Mouse (Mus musculus) heart, embryonic 16.5 days (tissue): ENCODE measurements at regions not wholly inside any gene's neighbourhood (a gene's known extent, or its start where the extent isn't known, plus 50 kb on each side); places are given as distances from the start of the nearest gene placed in this dataset.

Experiments
- ATAC-seq: fragments of 200-750 bp; cut with Nextera tagmentation; replicated peaks from 2 replicates; pipeline ENCODE4 v1.8.0; 2017; ENCODE audit warnings: moderate number of reproducible peaks; ENCODE audit not compliant: insufficient read depth, low FRiP score; ENCODE audit errors: extremely low read depth
- H3K27ac ChIP-seq: fragments of 300-500 bp; sonication (generic); 2 replicates; pipeline ENCODE4 v1.5.1; 2014; ENCODE audit warnings: mild to moderate bottlenecking, low read length, control low read depth, moderate library complexity
- H3K27me3 ChIP-seq: fragments of 300-500 bp; sonication (generic); 2 replicates; pipeline ENCODE4 v1.6.1; 2014; ENCODE audit warnings: low read length, mixed read lengths; ENCODE audit not compliant: control insufficient read depth, insufficient read depth
- H3K36me3 ChIP-seq: fragments of 300-500 bp; sonication (generic); 2 replicates; pipeline ENCODE4 v1.6.1; 2014; ENCODE audit not compliant: control insufficient read depth, insufficient read depth
- H3K4me1 ChIP-seq: fragments of 300-500 bp; sonication (generic); 2 replicates; pipeline ENCODE4 v1.6.1; 2014; ENCODE audit warnings: low read length, mixed read lengths; ENCODE audit not compliant: control insufficient read depth, insufficient read depth
- H3K4me2 ChIP-seq: fragments of 300-500 bp; sonication (generic); 2 replicates; pipeline ENCODE4 v1.6.1; 2014; ENCODE audit warnings: low read depth, mild to moderate bottlenecking, control low read depth, low read length
- H3K4me3 ChIP-seq: fragments of 300-500 bp; sonication (generic); 2 replicates; pipeline ENCODE4 v1.5.1; 2014; ENCODE audit warnings: mild to moderate bottlenecking, control low read depth, low read length
- H3K9ac ChIP-seq: fragments of 300-500 bp; sonication (generic); 2 replicates; pipeline ENCODE4 v1.6.1; 2014; ENCODE audit warnings: low read length, control low read depth
- H3K9me3 ChIP-seq: fragments of 300-500 bp; sonication (generic); replicated peaks from 2 replicates; pipeline ENCODE4 v1.6.1; 2016; ENCODE audit warnings: low read length; ENCODE audit not compliant: control insufficient read depth
- WGBS: fragments of 180-500 bp; shearing (Covaris S2); extraction: QIAGEN DNeasy Blood & Tissue Kit; methylation state at CpG from one replicate; pipeline ENCODE4 v1.1.7; 2014; 5-methylcytosine and 5-hydroxymethylcytosine counted together

DNA sequence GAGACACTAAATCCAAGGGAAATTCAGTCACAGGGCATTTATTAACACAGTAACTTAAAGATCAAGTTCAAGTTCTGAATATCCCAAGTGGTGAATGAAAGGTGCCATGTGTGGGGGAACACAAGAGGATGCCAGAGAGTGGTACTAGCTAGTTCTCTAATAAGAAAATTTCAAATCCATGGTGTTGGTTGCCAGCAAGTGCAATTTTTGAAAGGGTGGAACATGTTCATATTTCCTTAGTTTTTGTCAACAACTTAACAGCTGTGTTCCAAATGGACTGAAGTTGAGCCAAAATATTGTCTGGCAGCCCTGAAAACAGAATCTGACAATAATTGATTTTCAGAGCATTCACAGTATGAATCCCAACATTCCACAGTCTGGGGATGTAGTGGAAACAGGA is 919.1 kb upstream of the Acvr2a start:
- no peak overlapping the region for H3K4me3 ChIP-seq
- no peaks in the 10 kb centered on the region for H3K27me3 ChIP-seq
- no peaks in the 10 kb centered on the region for H3K4me1 ChIP-seq
- no peak overlapping the region for H3K27ac ChIP-seq
- no peak overlapping the region for H3K9ac ChIP-seq
- ATAC-seq = no peak
- no peaks in the 10 kb centered on the region for H3K9me3 ChIP-seq
- H3K36me3 ChIP-seq = no peaks in the 10 kb centered on the region
- no peak overlapping the region for H3K4me2 ChIP-seq

DNA sequence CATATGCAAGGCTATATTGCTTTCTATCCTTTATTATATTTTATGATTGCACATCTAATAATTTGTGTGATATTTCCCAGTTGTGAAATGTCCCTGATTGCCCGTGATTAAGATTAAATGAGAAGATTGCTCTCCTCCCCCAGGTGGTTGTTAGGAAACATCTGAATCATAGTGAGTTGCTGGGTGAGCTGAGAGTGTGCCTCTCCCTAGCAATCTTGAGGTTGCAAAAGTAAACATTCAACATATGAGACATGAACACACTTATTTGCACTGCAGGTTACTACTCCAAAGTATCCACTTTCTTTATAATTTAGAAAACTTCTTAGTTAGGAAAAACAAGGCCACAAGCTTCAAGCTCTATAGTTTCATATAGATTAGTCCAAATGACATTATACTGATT is 899.6 kb upstream of the Acvr2a start:
- 69% methylated on average over 1 of the region's 1 CpGs for WGBS
- no peak for ATAC-seq
- no peak overlapping the region for H3K9ac ChIP-seq

DNA sequence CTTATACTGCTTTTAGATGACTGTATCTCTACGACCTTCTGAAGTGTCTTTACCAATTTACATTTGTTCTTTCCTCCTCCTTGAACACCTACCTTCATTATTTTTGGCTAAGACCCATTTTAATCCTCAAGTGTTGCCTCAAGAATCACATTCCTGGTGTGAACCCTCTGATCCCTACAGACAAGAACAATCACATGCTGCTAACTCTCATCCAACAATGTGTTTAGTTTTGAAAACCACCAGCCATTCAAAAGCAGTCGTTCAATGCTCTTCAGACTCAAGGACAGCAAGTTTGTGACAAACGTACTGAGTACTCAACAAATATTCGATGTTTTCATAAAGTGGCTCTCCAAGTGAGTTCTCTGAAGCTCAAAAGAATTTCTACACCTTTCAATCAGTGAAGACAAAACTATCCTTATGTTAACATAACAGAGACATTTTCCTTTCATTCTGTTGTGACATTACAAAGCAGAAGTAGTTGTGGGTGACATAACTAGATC is 898.9 kb upstream of the Acvr2a start:
- no peak overlapping the region for H3K4me2 ChIP-seq
- no peaks in the 10 kb centered on the region for H3K36me3 ChIP-seq
- 71% methylated on average over 4 of the region's 4 CpGs for WGBS
- H3K4me3 ChIP-seq = no peak overlapping the region
- no peak overlapping the region for H3K9ac ChIP-seq
- H3K9me3 ChIP-seq = no peaks in the 10 kb centered on the region
- no peak for ATAC-seq
- H3K4me1 ChIP-seq = no peaks in the 10 kb centered on the region
- H3K27ac ChIP-seq = no peak overlapping the region
- no peaks in the 10 kb centered on the region for H3K27me3 ChIP-seq

More for the DNA sequence above, 899.6 kb upstream of the Acvr2a start:
- Histone ChIP-seq H3K27me3 (no peaks in the 10 kb centered on the region), H3K36me3 (no peaks in the 10 kb centered on the region), H3K9me3 (no peaks in the 10 kb centered on the region), H3K4me1 (no peaks in the 10 kb centered on the region), H3K4me3 (no peak overlapping the region), H3K27ac (no peak overlapping the region), H3K4me2 (no peak overlapping the region)

DNA sequence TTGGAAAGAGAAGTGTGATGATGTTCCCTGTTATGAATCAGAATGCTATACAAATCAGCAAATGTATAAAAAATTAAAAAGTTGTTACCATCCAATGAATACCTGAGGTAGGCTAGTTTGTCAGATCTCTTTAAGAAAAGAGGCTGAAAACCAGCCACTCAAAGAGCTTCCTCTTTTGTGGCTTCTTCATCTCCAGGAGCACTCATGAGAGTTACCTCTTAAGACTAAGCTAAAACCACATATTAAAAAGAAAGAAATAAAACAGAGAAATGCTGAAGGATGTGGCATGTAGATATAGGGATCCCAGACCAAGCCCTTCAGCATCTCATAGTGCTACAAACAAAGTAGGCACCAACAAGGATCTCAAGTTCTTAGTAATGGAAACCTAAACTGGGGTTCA is 890.9 kb upstream of the Acvr2a start:
- no peak overlapping the region for H3K4me3 ChIP-seq
- no peak overlapping the region for H3K9ac ChIP-seq
- no peaks in the 10 kb centered on the region for H3K27me3 ChIP-seq
- H3K36me3 ChIP-seq = no peaks in the 10 kb centered on the region
- H3K27ac ChIP-seq = no peak overlapping the region
- H3K9me3 ChIP-seq = no peaks in the 10 kb centered on the region
- no peak overlapping the region for H3K4me2 ChIP-seq
- H3K4me1 ChIP-seq = no peaks in the 10 kb centered on the region
- no peak for ATAC-seq

DNA sequence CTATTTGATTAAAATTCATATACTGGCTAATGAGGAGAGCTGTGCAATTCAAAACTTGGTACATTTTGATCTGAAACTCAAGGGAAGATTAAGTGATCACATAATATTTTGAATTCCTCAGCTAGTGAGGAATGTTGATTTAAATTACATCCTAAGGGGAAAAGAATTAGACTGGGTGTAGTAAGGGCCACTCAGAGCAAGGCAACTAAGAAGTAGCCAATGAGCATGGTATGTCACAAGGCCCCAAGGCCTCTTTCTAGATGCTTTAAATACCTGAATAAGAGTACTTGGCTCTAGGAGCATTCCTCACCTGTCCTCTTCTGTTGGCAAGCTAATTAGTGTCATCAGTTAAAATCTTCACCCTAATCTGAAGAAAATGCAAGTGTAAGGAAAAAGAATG is 887.3 kb upstream of the Acvr2a start:
- Histone ChIP-seq H3K27ac (no peak overlapping the region), H3K4me1 (no peaks in the 10 kb centered on the region), H3K4me2 (no peak overlapping the region), H3K9me3 (no peaks in the 10 kb centered on the region), H3K9ac (no peak overlapping the region), H3K36me3 (no peaks in the 10 kb centered on the region), H3K27me3 (no peaks in the 10 kb centered on the region), H3K4me3 (no peak overlapping the region)
- no peak for ATAC-seq

DNA sequence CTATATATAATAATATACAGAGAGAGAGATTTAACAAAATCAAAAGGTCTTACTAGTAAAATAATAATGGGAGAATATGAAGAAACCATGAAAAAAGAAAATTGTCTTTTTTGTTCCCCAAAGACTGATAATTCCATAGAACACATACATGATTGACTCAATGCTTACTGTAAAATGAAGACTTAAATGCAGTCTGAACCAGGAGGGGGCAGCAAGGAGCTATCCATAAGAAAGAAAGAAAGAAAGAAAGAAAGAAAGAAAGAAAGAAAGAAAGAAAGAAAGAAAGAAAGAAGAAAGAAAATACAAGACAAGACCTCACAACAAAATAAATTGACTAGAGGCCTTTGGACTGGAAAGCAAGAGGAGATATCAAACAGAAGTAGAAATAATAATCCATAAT is 868.8 kb upstream of the Acvr2a start:
- Histone ChIP-seq H3K9me3 (no peaks in the 10 kb centered on the region), H3K27ac (no peak overlapping the region), H3K9ac (no peak overlapping the region), H3K4me3 (no peak overlapping the region), H3K27me3 (no peaks in the 10 kb centered on the region), H3K4me2 (no peak overlapping the region), H3K4me1 (no peaks in the 10 kb centered on the region), H3K36me3 (no peaks in the 10 kb centered on the region)
- ATAC-seq = no peak

DNA sequence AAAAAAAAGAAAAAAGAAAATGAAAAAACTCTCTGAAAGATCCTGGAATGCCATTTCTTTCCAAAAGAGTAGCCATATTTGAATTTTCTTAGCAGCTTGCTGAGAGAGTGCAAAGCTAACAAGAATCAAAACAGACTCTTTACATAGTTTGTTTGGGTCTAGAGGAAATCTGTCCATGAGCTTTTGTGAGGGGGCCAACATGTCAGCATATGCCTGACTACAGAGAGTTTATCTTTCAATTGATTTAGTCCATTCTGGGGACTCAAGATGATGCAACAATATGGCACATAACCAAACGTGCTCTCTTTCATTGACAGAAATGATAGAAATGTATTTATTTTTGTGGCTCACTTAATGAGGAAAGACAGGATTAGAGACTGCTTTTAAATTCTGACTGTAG is 822.8 kb upstream of the Acvr2a start:
- Histone ChIP-seq H3K9ac (no peak overlapping the region), H3K27ac (no peak overlapping the region), H3K9me3 (0 out of 2 replicates have a peak, but pooled peaks cover 2% of the 10 kb centered on the region), H3K27me3 (no peaks in the 10 kb centered on the region), H3K4me2 (no peak overlapping the region), H3K4me1 (no peaks in the 10 kb centered on the region), H3K4me3 (no peak overlapping the region), H3K36me3 (no peaks in the 10 kb centered on the region)
- ATAC-seq = no peak
- 57% methylated on average over 1 of the region's 1 CpGs for WGBS

DNA sequence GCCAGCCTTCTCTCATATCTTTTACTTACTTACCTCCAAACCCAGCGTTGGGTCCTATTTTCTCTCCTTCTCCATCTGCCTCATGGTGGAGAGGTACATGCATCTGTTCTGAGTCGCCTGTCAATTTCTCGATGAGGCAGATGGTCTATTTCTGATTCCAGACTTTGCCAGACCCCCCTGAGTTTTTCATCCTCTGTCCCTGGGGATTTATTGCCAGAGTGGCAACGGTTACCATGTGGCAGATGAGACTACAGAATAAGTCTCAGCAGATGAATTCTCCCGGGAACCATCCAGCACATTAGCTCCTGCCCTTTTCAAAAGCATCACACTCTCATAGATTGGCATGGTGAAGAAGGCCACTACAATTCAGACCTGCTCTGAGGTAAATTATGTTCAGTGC is 819.7 kb upstream of the Acvr2a start:
- Histone ChIP-seq H3K36me3 (no peaks in the 10 kb centered on the region), H3K4me3 (no peak overlapping the region), H3K4me1 (no peaks in the 10 kb centered on the region), H3K9me3 (no peaks in the 10 kb centered on the region), H3K9ac (no peak overlapping the region), H3K27ac (no peak overlapping the region), H3K4me2 (no peak overlapping the region), H3K27me3 (no peaks in the 10 kb centered on the region)
- no peak for ATAC-seq
- 73% methylated on average over 5 of the region's 5 CpGs for WGBS

DNA sequence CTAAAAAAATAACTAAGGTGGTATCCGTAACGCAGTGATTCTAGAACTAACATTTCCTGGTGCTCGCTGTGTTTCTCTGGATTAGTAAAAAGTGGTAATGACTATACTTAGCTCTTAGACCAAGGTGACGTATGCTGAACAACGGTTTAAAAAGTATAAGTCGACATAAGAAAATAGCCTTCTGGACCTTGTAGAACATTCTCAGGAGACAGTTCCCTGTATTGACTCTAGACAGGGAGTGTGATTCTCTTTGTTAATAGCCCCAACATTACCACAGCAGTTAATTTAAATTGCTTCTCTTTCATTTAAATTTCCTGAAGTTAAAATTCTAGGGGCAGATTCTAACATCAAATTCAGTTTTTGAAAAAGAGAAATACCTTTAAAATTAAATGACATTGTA is 812.7 kb upstream of the Acvr2a start:
- no peak overlapping the region for H3K27ac ChIP-seq
- no peaks in the 10 kb centered on the region for H3K9me3 ChIP-seq
- ATAC-seq = no peak
- WGBS = 85% methylated on average over 6 of the region's 6 CpGs
- no peaks in the 10 kb centered on the region for H3K36me3 ChIP-seq
- H3K4me3 ChIP-seq = no peak overlapping the region
- no peaks in the 10 kb centered on the region for H3K4me1 ChIP-seq
- no peak overlapping the region for H3K4me2 ChIP-seq
- no peaks in the 10 kb centered on the region for H3K27me3 ChIP-seq
- H3K9ac ChIP-seq = no peak overlapping the region
